Mouse (Mus musculus) liver, postnatal 0 days (tissue): ENCODE measurements at regions not wholly inside any gene's neighbourhood (a gene's known extent, or its start where the extent isn't known, plus 50 kb on each side); places are given as distances from the start of the nearest gene placed in this dataset.

Experiments
- ATAC-seq: fragments of 200-750 bp; cut with Nextera tagmentation; 2 replicates; pipeline ENCODE4 v1.8.0; 2017; ENCODE audit warnings: mild to moderate bottlenecking, moderate library complexity
- DNase-seq: peaks from one replicate; pipeline ENCODE4 v3.0.0-alpha.2; 2016
- H3K27ac ChIP-seq: fragments of 300-500 bp; sonication (generic); 2 replicates; pipeline ENCODE4 v1.5.1; 2014; ENCODE audit warnings: antibody characterized with exemption, moderate library complexity, mild to moderate bottlenecking, low read depth
- H3K27me3 ChIP-seq: fragments of 300-500 bp; sonication (generic); 2 replicates; pipeline ENCODE4 v1.6.1; 2014; ENCODE audit warnings: low read length, control low read depth, mixed read lengths; ENCODE audit not compliant: insufficient read depth
- H3K36me3 ChIP-seq: fragments of 300-500 bp; sonication (generic); replicated peaks from 2 replicates; pipeline ENCODE4 v1.6.1; 2014; ENCODE audit warnings: mild to moderate bottlenecking, control low read depth, low read length, moderate library complexity, mixed read lengths; ENCODE audit not compliant: insufficient read depth
- H3K4me1 ChIP-seq: fragments of 300-500 bp; sonication (generic); 2 replicates; pipeline ENCODE4 v1.6.1; 2014; ENCODE audit warnings: antibody characterized with exemption, mild to moderate bottlenecking, control low read depth; ENCODE audit not compliant: insufficient read depth
- H3K4me2 ChIP-seq: fragments of 300-500 bp; sonication (generic); 2 replicates; pipeline ENCODE4 v1.6.1; 2014; ENCODE audit warnings: low read depth, mild to moderate bottlenecking, low read length, moderate library complexity, mixed read lengths
- H3K4me3 ChIP-seq: fragments of 300-500 bp; sonication (generic); 2 replicates; pipeline ENCODE4 v1.5.1; 2014; ENCODE audit warnings: low read depth, low read length
- H3K9ac ChIP-seq: fragments of 300-500 bp; sonication (generic); replicated peaks from 2 replicates; pipeline ENCODE4 v1.6.1; 2014; ENCODE audit warnings: mild to moderate bottlenecking, moderate library complexity
- H3K9me3 ChIP-seq: fragments of 300-500 bp; sonication (generic); 2 replicates; pipeline ENCODE4 v1.6.1; 2016; ENCODE audit warnings: mild to moderate bottlenecking, control low read depth, low read length, mixed read lengths
- CTCF ChIP-seq: sonication (generic); IDR thresholded peaks from 2 replicates; pipeline ENCODE4 v1.5.1; 2016; ENCODE audit warnings: antibody characterized with exemption, low read depth
- EP300 ChIP-seq: IDR thresholded peaks from 2 replicates; pipeline ENCODE4 v1.6.1; 2016; ENCODE audit warnings: antibody characterized with exemption, low read depth, mild to moderate bottlenecking
- WGBS: fragments of 180-500 bp; shearing (Covaris S2); extraction: QIAGEN DNeasy Blood & Tissue Kit; methylation state at CpG from one replicate; pipeline ENCODE4 v1.1.7; 2014; ENCODE audit not compliant: insufficient replicate concordance; 5-methylcytosine and 5-hydroxymethylcytosine counted together

DNA sequence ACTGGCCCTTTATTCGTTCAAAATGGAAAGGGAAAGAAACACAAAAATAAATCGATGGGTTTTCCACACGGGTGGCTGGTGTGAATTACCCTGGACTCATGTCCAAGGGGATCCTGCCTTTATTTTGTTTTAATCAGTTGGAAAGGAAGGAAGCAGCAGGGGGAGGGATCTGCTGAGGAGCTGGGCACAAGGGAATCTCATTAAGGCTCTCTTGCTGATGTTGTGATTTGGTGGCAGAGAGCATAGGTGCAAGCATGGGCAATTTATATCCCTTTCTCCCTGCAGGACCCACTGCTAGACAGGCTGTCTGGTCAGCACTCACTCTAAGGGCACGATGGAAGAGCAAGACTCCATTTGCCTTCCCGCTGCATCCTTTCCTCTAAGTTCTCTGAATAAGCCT is 469.2 kb downstream of the Epha7 start:
- DNase-seq (no peak), ATAC-seq (no peak)
- Histone ChIP-seq H3K36me3 (no peaks in the 10 kb centered on the region), H3K9ac (no peak overlapping the region), H3K27me3 (no peaks in the 10 kb centered on the region), H3K9me3 (no peaks in the 10 kb centered on the region), H3K4me1 (no peaks in the 10 kb centered on the region), H3K4me2 (no peak overlapping the region), H3K4me3 (no peak overlapping the region), H3K27ac (no peak overlapping the region)
- TF ChIP-seq EP300 (no peak), CTCF (no peak)
- WGBS: 63% methylated on average over 5 of the region's 5 CpGs

DNA sequence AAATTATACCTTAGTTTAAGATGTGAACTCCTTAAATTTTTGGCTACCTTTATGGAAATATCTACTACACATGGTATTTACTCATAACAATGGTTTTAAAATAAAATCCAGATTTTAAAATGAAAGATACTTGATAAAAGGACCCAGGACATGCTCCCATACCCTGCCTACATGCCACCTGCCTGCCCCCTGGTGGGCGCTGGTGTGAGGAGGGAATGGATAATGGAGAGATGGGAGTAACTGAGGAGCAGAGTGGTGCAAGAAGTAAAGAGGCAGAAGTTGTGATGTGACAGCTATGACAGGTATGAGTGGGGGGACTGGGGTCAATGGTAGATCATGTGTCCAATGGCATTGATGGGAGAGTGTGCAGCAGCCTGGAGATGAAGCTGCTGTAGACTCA is 488.4 kb downstream of the Epha7 start:
- WGBS: 27% methylated on average over 1 of the region's 1 CpGs
- peak; percentile 57 for TF ChIP-seq CTCF
- no peak for TF ChIP-seq EP300
- ATAC-seq (no peak), DNase-seq (peak; percentile 25)
- no peak overlapping the region for H3K9ac ChIP-seq
- no peaks in the 10 kb centered on the region for H3K36me3 ChIP-seq
- H3K4me1 ChIP-seq: no peaks in the 10 kb centered on the region
- H3K4me2 ChIP-seq: no peak overlapping the region
- no peaks in the 10 kb centered on the region for H3K9me3 ChIP-seq
- H3K27ac ChIP-seq: no peak overlapping the region
- no peak overlapping the region for H3K4me3 ChIP-seq
- no peaks in the 10 kb centered on the region for H3K27me3 ChIP-seq

DNA sequence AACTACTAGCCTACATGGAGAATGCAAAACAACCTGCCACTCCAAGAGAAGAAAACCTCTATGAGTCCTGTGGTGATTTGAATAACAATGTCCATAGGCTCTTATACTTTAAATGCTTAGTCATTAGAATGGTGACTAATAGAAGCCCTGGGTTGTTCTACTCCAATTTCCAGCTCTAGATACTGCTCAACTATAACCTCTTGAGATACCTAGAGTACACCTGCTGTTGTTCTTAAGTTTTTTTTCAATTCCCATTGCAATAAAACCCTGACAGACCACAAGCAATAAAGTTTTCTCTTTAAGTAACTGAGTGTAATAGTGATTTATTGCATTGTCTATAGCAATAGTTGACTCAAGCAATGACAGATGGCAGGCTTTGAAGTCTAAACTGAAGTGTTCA is 491.0 kb downstream of the Epha7 start:
- Histone ChIP-seq H3K9me3 (no peaks in the 10 kb centered on the region), H3K9ac (no peak overlapping the region), H3K27me3 (no peaks in the 10 kb centered on the region), H3K27ac (no peak overlapping the region), H3K4me2 (no peak overlapping the region), H3K4me3 (no peak overlapping the region), H3K36me3 (no peaks in the 10 kb centered on the region), H3K4me1 (no peaks in the 10 kb centered on the region)
- TF ChIP-seq CTCF (no peak), EP300 (no peak)
- no peak for DNase-seq
- ATAC-seq: no peak

DNA sequence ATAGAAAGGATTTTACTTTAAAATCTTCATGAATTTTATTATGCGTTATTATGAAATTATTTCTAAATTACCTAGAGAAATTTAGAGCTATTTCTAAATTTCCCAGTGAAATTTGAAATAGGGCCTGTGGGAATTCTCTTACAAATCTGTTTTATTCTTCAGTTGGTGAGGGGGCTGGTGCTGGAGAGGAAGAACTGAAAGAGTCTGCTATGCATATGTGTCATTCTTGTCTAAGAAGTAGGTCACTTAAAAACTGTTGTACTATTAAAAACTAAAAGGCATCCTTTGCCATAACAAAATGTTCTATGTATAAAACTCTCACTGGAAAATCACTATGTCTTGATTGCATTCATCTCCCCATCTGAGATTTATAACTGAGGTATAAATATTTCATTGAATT is 494.3 kb downstream of the Epha7 start:
- DNase-seq (no peak), ATAC-seq (no peak)
- H3K9me3 ChIP-seq: no peaks in the 10 kb centered on the region
- no peak overlapping the region for H3K4me2 ChIP-seq
- TF ChIP-seq CTCF (no peak), EP300 (no peak)
- 82% methylated on average over 1 of the region's 1 CpGs for WGBS
- no peak overlapping the region for H3K4me3 ChIP-seq
- no peaks in the 10 kb centered on the region for H3K4me1 ChIP-seq
- no peak overlapping the region for H3K9ac ChIP-seq
- H3K36me3 ChIP-seq: no peaks in the 10 kb centered on the region
- no peaks in the 10 kb centered on the region for H3K27me3 ChIP-seq
- H3K27ac ChIP-seq: no peak overlapping the region

DNA sequence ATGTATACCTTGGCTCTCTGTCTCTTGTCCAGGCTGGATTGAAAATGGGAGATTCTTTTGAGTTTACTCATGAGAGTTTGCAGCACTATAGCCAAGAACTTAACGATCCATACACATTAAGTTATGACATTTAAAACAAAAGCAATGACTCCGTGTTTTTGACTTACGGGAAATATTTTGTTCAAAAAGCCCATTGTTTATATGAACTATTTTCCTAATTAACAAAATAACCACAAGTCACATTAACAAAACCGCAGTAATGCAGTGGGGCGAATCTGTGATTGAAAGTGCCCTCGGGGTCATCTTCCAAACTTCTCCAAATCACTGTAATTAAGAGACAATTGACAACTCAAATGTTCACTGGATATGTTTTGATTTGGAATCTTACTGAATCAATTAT is 511.0 kb downstream of the Epha7 start:
- no peaks in the 10 kb centered on the region for H3K9me3 ChIP-seq
- no peaks in the 10 kb centered on the region for H3K27me3 ChIP-seq
- DNase-seq: no peak
- no peak for ATAC-seq
- no peaks in the 10 kb centered on the region for H3K36me3 ChIP-seq
- H3K4me3 ChIP-seq: no peak overlapping the region
- H3K4me2 ChIP-seq: no peak overlapping the region
- no peak overlapping the region for H3K9ac ChIP-seq
- no peaks in the 10 kb centered on the region for H3K4me1 ChIP-seq
- H3K27ac ChIP-seq: no peak overlapping the region
- 82% methylated on average over 6 of the region's 6 CpGs for WGBS
- no peak for TF ChIP-seq CTCF
- no peak for TF ChIP-seq EP300

DNA sequence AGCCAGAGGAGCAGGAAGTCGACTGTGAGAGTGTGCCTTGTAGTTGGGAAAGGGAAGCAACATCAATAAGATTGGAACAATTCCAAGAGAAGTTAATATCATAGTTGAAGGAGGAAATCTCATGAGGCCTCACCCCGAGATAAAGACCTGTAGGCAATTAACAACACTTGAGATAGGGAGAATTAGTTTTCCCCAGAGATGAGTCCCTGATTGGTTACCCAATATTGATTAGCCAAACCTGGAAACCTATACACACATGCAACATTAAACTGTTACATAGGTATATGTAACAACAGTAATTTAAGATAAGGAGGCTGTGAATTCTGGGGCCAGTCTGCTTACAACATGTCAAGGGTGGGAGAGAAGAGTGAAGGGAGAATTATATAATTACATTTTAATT is 516.2 kb downstream of the Epha7 start:
- Histone ChIP-seq H3K4me3 (no peak overlapping the region), H3K9me3 (no peaks in the 10 kb centered on the region), H3K27ac (no peak overlapping the region), H3K9ac (no peak overlapping the region), H3K4me1 (no peaks in the 10 kb centered on the region), H3K36me3 (no peaks in the 10 kb centered on the region), H3K4me2 (no peak overlapping the region), H3K27me3 (no peaks in the 10 kb centered on the region)
- DNase-seq (no peak), ATAC-seq (no peak)
- TF ChIP-seq CTCF (no peak), EP300 (no peak)
- WGBS: 54% methylated on average over 2 of the region's 2 CpGs

DNA sequence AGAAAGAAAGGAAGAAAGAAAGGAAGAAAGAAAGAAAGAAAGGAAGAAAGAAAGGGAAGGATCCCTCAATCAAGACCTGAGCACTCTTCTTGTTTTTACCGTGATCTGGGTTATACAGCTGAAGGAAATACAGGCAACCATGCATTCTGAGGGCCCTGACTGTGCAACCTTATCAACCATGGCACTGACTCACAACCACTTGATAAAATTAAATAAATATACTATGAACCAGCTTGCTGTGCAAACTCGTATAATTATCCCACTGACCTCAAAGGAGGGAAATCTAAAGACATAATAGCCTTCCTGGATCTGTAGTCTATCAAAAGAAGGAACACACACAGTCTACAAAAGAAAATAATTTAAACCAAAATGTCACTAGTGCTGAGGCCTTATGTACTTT is 518.8 kb downstream of the Epha7 start:
- H3K4me3 ChIP-seq: no peak overlapping the region
- DNase-seq: no peak
- no peaks in the 10 kb centered on the region for H3K9me3 ChIP-seq
- WGBS: 73% methylated on average over 2 of the region's 2 CpGs
- TF ChIP-seq EP300 (no peak), CTCF (no peak)
- H3K4me2 ChIP-seq: no peak overlapping the region
- H3K9ac ChIP-seq: no peak overlapping the region
- H3K4me1 ChIP-seq: no peaks in the 10 kb centered on the region
- H3K27me3 ChIP-seq: no peaks in the 10 kb centered on the region
- no peaks in the 10 kb centered on the region for H3K36me3 ChIP-seq
- H3K27ac ChIP-seq: no peak overlapping the region
- no peak for ATAC-seq
